Mouse (Mus musculus): ENCODE measurements around the gene Irx5. TPM values are rescaled to one million over a fixed set of nuclear protein-coding genes. Genes with fewer than 3 reads are reported as not detected.
A peak's percentile ranks its signal among the peaks of the same experiment; 100 is the strongest.

The Irx5 gene
- total and polyA plus RNA-seq, 2 experiments from 2014 or later = 1.6 to 2.7 TPM

GRCm38 (mm10) chr8:92408092-92408491 is 50.7 kb downstream of the Irx5 start:
- H3K4me3 ChIP-seq (ENCODE audit: low read depth, low read length) = no peak overlapping the region
- TF ChIP-seq CTCF (IDR thresholded peaks at IDR 0.05; ENCODE audit: low read depth) = no peak
- no peak overlapping the region for H3K4me2 ChIP-seq (ENCODE audit: low read depth)
- no peak overlapping the region for H3K27ac ChIP-seq (ENCODE audit: low read depth, low read length)
- no peaks in the 10 kb centered on the region for H3K9me3 ChIP-seq (ENCODE audit: low read length)
- no peaks in the 10 kb centered on the region for H3K36me3 ChIP-seq (ENCODE audit: insufficient read depth)
- H3K27me3 ChIP-seq (ENCODE audit: insufficient read depth, low read length) = no peaks in the 10 kb centered on the region
- DNase-seq = no peak
- H3K9ac ChIP-seq = no peak overlapping the region
- peak; percentile 38; the same call in 1 of the 2 replicates for ATAC-seq
- H3K4me1 ChIP-seq (ENCODE audit: insufficient read depth) = no peaks in the 10 kb centered on the region
- WGBS = 20% methylated on average over 7 of the region's 7 CpGs

GRCm38 (mm10) chr8:92413583-92413982 is 56.2 kb downstream of the Irx5 start:
- H3K9ac ChIP-seq = no peak overlapping the region
- DNase-seq = no peak
- no peak overlapping the region for H3K4me3 ChIP-seq (ENCODE audit: low read depth, low read length)
- TF ChIP-seq CTCF (IDR thresholded peaks at IDR 0.05; ENCODE audit: low read depth) = no peak
- no peaks in the 10 kb centered on the region for H3K36me3 ChIP-seq (ENCODE audit: insufficient read depth)
- H3K27me3 ChIP-seq (ENCODE audit: insufficient read depth, low read length) = no peaks in the 10 kb centered on the region
- H3K27ac ChIP-seq (ENCODE audit: low read depth, low read length) = no peak overlapping the region
- no peak overlapping the region for H3K4me2 ChIP-seq (ENCODE audit: low read depth)
- H3K9me3 ChIP-seq (ENCODE audit: low read length) = no peaks in the 10 kb centered on the region
- H3K4me1 ChIP-seq (ENCODE audit: insufficient read depth) = no peaks in the 10 kb centered on the region
- ATAC-seq = no peak
- 39% methylated on average over 6 of the region's 6 CpGs for WGBS

- WGBS = 76% methylated on average over 7 of the region's 7 CpGs
- no peaks in the 10 kb centered on the region for H3K36me3 ChIP-seq (ENCODE audit: insufficient read depth)
- H3K27me3 ChIP-seq (ENCODE audit: insufficient read depth, low read length) = no peaks in the 10 kb centered on the region
- no peak overlapping the region for H3K4me2 ChIP-seq (ENCODE audit: low read depth)
- ATAC-seq = no peak
- TF ChIP-seq CTCF (IDR thresholded peaks at IDR 0.05; ENCODE audit: low read depth) = no peak
- no peaks in the 10 kb centered on the region for H3K4me1 ChIP-seq (ENCODE audit: insufficient read depth)
- no peaks in the 10 kb centered on the region for H3K9me3 ChIP-seq (ENCODE audit: low read length)
- H3K4me3 ChIP-seq (ENCODE audit: low read depth, low read length) = no peak overlapping the region
- no peak overlapping the region for H3K9ac ChIP-seq
- DNase-seq = no peak
- no peak overlapping the region for H3K27ac ChIP-seq (ENCODE audit: low read depth, low read length)
These were observed 63.2 kb downstream of the Irx5 start for GRCm38 (mm10) chr8:92420666-92421065.

Measured in forebrain, postnatal 0 days (tissue).